Mouse (Mus musculus) intestine, embryonic 15.5 days (tissue): Measurements from ENCODE around the gene Chil5. TPM values are rescaled to one million over a fixed set of nuclear protein-coding genes. Genes with fewer than 3 reads are reported as not detected.
"Not testable (repeated sequence)": the region's sequence is repeated elsewhere in the genome, so short reads cannot be mapped to it uniquely, and the experiment has no call there.

Experiments
- ATAC-seq: fragments of 200-750 bp; cut with Nextera tagmentation; 2 replicates; pipeline ENCODE4 v1.8.0; 2017; ENCODE audit warnings: moderate TSS enrichment, moderate library complexity
- H3K27ac ChIP-seq: fragments of 300-500 bp; sonication (generic); 2 replicates; pipeline ENCODE4 v1.5.1; 2015; ENCODE audit warnings: mild to moderate bottlenecking, inconsistent platforms
- H3K27me3 ChIP-seq: fragments of 300-500 bp; sonication (generic); replicated peaks from 2 replicates; pipeline ENCODE4 v1.6.1; 2015; ENCODE audit warnings: inconsistent platforms
- H3K36me3 ChIP-seq: fragments of 300-500 bp; sonication (generic); 2 replicates; pipeline ENCODE4 v1.6.1; 2015; ENCODE audit warnings: inconsistent platforms
- H3K4me1 ChIP-seq: fragments of 300-500 bp; sonication (generic); replicated peaks from 2 replicates; pipeline ENCODE4 v1.6.1; 2015; ENCODE audit warnings: inconsistent platforms
- H3K4me2 ChIP-seq: fragments of 300-500 bp; sonication (generic); replicated peaks from 2 replicates; pipeline ENCODE4 v1.6.1; 2015; ENCODE audit warnings: mild to moderate bottlenecking, inconsistent platforms
- H3K4me3 ChIP-seq: fragments of 300-500 bp; sonication (generic); replicated peaks from 2 replicates; pipeline ENCODE4 v1.5.1; 2015; ENCODE audit warnings: inconsistent platforms
- H3K9ac ChIP-seq: fragments of 300-500 bp; sonication (generic); 2 replicates; pipeline ENCODE4 v1.6.1; 2015; ENCODE audit warnings: inconsistent platforms
- H3K9me3 ChIP-seq: fragments of 300-500 bp; sonication (generic); 2 replicates; pipeline ENCODE4 v1.6.1; 2016; ENCODE audit warnings: inconsistent platforms
- WGBS: fragments of 180-500 bp; shearing (Covaris S2); methylation state at CpG from one replicate; pipeline ENCODE4 v1.1.7; 2015; 5-methylcytosine and 5-hydroxymethylcytosine counted together
- polyA plus RNA-seq: library from polyadenylated mRNA; unstranded; fragments of >200 nt; fragmentation: Nextera tagmentation; extraction: Ambion mirVana; gene quantifications from 2 replicates; pipeline ENCODE4 v1.2.1, GENCODE M21; 2015

The Chil5 gene
- 0.25 TPM in 1 of 2 replicates, not detected in the other for polyA plus RNA-seq

- Histone ChIP-seq H3K4me2 (no peak within 1 kb of the TSS), H3K4me1 (no peaks in the 10 kb centered on the region), H3K36me3 (no peaks in the 10 kb centered on the region), H3K27me3 (no peaks in the 10 kb centered on the region), H3K27ac (no peak within 1 kb of the TSS), H3K9me3 (no peaks in the 10 kb centered on the region), H3K4me3 (no peak within 1 kb of the TSS), H3K9ac (no peak within 1 kb of the TSS)
- no peak for ATAC-seq
- WGBS = 93% methylated on average over 1 of the region's 1 CpGs
Observed at GRCm38 (mm10) chr3:106032781-106033180, at the start of gene Chil5. TSS of gene Chil5 (minus strand) at chr3:106032814.

- no peaks in the 10 kb centered on the region for H3K4me1 ChIP-seq
- no peaks in the 10 kb centered on the region for H3K36me3 ChIP-seq
- H3K27ac ChIP-seq = no peak overlapping the region
- no peak overlapping the region for H3K4me2 ChIP-seq
- no peaks in the 10 kb centered on the region for H3K9me3 ChIP-seq
- WGBS = 40% methylated on average over 1 of the region's 1 CpGs
- no peaks in the 10 kb centered on the region for H3K27me3 ChIP-seq
- ATAC-seq = no peak
- H3K4me3 ChIP-seq = no peak overlapping the region
- H3K9ac ChIP-seq = no peak overlapping the region
Observed at GRCm38 (mm10) chr3:106074824-106075223, 42.2 kb upstream of the Chil5 start.

DNA sequence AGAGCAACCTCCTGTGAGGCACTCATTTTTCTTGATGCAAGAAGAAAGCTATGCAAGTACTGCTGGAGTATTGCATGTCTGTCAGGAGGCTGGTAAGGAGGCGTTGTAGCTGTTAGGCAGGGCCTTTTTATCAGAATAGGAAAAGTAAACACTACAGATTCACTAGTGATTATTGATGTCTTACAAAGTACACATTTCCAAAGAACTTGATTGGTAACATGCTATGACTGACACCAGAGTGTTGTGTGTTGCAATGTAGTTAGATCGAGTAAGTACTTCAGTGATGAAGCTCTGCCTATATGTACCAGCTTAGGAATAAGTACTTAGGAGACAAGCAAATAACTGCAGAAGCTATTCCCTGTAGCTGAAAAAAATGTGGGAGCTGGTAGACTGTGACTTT, 38.4 kb upstream of the Chil5 start:
- H3K4me1 ChIP-seq = no peaks in the 10 kb centered on the region
- ATAC-seq = no peak
- 67% methylated on average over 2 of the region's 2 CpGs for WGBS

GRCm38 (mm10) chr3:106067707-106068106, 35.1 kb upstream of the Chil5 start:
- WGBS = 39% methylated on average over 5 of the region's 5 CpGs
- not testable (repeated sequence) for H3K9ac ChIP-seq, ATAC-seq, H3K27ac ChIP-seq, H3K27me3 ChIP-seq, H3K4me3 ChIP-seq, H3K9me3 ChIP-seq, H3K4me2 ChIP-seq, H3K36me3 ChIP-seq, H3K4me1 ChIP-seq

More for the DNA sequence above, 38.4 kb upstream of the Chil5 start:
- no peaks in the 10 kb centered on the region for H3K9me3 ChIP-seq
- H3K4me2 ChIP-seq = no peak overlapping the region
- H3K9ac ChIP-seq = no peak overlapping the region
- H3K36me3 ChIP-seq = no peaks in the 10 kb centered on the region
- no peak overlapping the region for H3K4me3 ChIP-seq
- H3K27me3 ChIP-seq = no peaks in the 10 kb centered on the region
- H3K27ac ChIP-seq = no peak overlapping the region

GRCm38 (mm10) chr3:106057966-106058365, 25.4 kb upstream of the Chil5 start:
- H3K36me3 ChIP-seq = no peaks in the 10 kb centered on the region
- H3K27me3 ChIP-seq = no peaks in the 10 kb centered on the region
- H3K4me1 ChIP-seq = no peaks in the 10 kb centered on the region
- no peaks in the 10 kb centered on the region for H3K9me3 ChIP-seq
- no peak overlapping the region for H3K4me3 ChIP-seq
- no peak for ATAC-seq
- no peak overlapping the region for H3K27ac ChIP-seq
- H3K9ac ChIP-seq = no peak overlapping the region
- no peak overlapping the region for H3K4me2 ChIP-seq
- WGBS = 75% methylated on average over 3 of the region's 3 CpGs

DNA sequence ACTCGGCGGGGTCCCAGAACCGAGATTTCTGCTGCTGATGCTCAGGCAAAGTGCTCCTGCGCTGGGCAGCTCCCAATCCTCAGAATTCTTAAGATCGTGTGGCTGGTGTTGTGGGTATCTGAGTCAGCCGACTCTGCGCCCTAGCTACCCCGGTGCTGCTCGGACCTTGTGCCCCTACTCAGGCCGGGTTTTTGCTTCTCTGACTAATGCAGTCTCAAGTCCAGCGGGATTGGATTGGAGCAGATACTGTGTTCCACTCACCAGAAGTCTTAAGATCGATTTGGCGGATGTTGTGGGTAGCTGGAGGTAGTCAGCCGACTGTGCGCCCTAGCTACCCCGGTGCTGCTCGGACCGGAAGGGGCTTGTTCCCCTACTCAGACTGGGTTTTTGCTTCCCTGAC, 19.3 kb upstream of the Chil5 start:
- H3K9ac ChIP-seq = no peak overlapping the region
- no peak overlapping the region for H3K4me3 ChIP-seq
- H3K36me3 ChIP-seq = no peaks in the 10 kb centered on the region
- H3K9me3 ChIP-seq = no peaks in the 10 kb centered on the region
- 61% methylated on average over 18 of the region's 18 CpGs for WGBS
- H3K4me2 ChIP-seq = no peak overlapping the region
- no peaks in the 10 kb centered on the region for H3K27me3 ChIP-seq
- H3K4me1 ChIP-seq = no peaks in the 10 kb centered on the region
- no peak for ATAC-seq
- H3K27ac ChIP-seq = no peak overlapping the region

GRCm38 (mm10) chr3:106040306-106040705, 7.7 kb upstream of the Chil5 start:
- no peaks in the 10 kb centered on the region for H3K9me3 ChIP-seq
- H3K9ac ChIP-seq = no peak overlapping the region
- no peaks in the 10 kb centered on the region for H3K4me1 ChIP-seq
- no peaks in the 10 kb centered on the region for H3K36me3 ChIP-seq
- H3K4me3 ChIP-seq = no peak overlapping the region
- H3K27ac ChIP-seq = no peak overlapping the region
- H3K4me2 ChIP-seq = no peak overlapping the region
- no peak for ATAC-seq
- H3K27me3 ChIP-seq = no peaks in the 10 kb centered on the region
- 83% methylated on average over 2 of the region's 2 CpGs for WGBS

- Histone ChIP-seq H3K4me3 (no peak overlapping the region), H3K36me3 (no peaks in the 10 kb centered on the region), H3K4me1 (no peaks in the 10 kb centered on the region), H3K9ac (no peak overlapping the region), H3K4me2 (no peak overlapping the region), H3K27ac (no peak overlapping the region), H3K9me3 (no peaks in the 10 kb centered on the region), H3K27me3 (no peaks in the 10 kb centered on the region)
- WGBS = 88% methylated on average over 2 of the region's 2 CpGs
- no peak for ATAC-seq
Observed at GRCm38 (mm10) chr3:106024135-106024534, 8.5 kb downstream of the Chil5 start.

DNA sequence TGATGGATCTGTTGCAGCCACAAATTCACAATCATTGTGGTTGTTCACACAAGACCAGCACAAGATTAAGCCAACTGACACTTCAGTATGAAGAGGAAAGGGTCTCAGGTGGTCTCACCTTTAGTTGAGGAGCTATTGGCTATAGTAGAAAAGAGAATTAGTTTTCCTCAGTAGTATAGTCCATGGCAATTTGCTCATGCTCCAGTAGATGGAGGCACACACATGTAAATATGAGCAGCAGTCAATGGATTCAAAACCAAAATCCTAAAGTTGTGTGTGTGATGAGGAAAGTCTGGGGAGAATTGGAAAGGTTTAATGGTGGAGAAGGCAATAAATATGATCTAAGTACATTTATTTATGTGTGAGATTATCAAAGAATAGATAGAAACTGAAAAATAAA, 10.8 kb downstream of the Chil5 start:
- H3K36me3 ChIP-seq = no peaks in the 10 kb centered on the region
- no peak for ATAC-seq
- H3K4me2 ChIP-seq = no peak overlapping the region
- no peaks in the 10 kb centered on the region for H3K9me3 ChIP-seq
- no peaks in the 10 kb centered on the region for H3K27me3 ChIP-seq
- no peak overlapping the region for H3K9ac ChIP-seq
- no peak overlapping the region for H3K4me3 ChIP-seq
- H3K4me1 ChIP-seq = no peaks in the 10 kb centered on the region
- H3K27ac ChIP-seq = no peak overlapping the region

DNA sequence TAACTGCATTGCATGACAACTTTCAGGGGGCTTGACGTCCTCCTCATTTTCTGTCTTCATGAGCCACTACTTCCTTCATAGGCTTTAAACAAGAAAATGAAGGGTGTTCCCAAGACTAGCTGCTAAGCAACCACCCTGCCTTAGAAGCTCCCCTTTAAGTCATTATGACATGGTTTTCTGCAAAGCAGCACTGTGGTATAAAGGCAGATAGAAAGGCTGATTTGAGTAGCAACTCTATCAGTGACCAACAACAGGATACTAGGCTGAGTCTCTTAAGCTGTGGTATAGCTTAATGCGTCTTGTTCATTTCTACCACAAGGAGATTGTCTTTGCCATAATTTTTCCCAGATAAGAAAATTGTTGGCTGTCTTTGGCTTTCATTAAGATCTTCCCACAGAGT, 18.1 kb downstream of the Chil5 start, which contains the start of gene Pifo:
Pifo (minus strand) TSS at position 101 of the 400 bp plus-strand sequence.
- Histone ChIP-seq H3K27ac (no peak within 1 kb of the TSS), H3K27me3 (no peaks in the 10 kb centered on the region), H3K9ac (no peak within 1 kb of the TSS), H3K4me1 (no peaks in the 10 kb centered on the region), H3K4me2 (no peak within 1 kb of the TSS), H3K4me3 (no peak within 1 kb of the TSS), H3K36me3 (no peaks in the 10 kb centered on the region), H3K9me3 (no peaks in the 10 kb centered on the region)
- WGBS = 88% methylated on average over 2 of the region's 2 CpGs
- no peak for ATAC-seq

DNA sequence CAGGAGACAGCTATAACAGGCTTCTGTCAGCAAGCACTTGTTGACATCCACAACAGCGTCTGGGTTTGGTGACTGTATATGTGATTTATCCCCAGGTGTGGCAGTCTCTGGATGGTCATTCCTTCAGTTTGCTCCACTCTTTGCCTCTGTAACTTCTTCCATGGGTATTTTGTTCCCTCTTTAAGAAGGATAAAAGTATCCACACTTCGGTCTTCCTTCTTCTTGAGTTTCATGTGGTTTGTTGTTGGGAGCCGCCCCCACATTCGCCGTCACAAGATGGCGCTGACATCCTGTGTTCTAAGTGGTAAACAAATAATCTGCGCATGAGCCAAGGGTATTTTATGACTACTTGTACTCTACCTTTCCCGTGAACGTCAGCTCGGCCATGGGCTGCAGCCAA, 29.3 kb downstream of the Chil5 start:
- not testable (repeated sequence) for ATAC-seq, H3K4me3 ChIP-seq, H3K4me2 ChIP-seq, H3K27ac ChIP-seq, H3K9ac ChIP-seq, H3K27me3 ChIP-seq, H3K4me1 ChIP-seq, H3K9me3 ChIP-seq, H3K36me3 ChIP-seq
- 66% methylated on average over 10 of the region's 10 CpGs for WGBS

DNA sequence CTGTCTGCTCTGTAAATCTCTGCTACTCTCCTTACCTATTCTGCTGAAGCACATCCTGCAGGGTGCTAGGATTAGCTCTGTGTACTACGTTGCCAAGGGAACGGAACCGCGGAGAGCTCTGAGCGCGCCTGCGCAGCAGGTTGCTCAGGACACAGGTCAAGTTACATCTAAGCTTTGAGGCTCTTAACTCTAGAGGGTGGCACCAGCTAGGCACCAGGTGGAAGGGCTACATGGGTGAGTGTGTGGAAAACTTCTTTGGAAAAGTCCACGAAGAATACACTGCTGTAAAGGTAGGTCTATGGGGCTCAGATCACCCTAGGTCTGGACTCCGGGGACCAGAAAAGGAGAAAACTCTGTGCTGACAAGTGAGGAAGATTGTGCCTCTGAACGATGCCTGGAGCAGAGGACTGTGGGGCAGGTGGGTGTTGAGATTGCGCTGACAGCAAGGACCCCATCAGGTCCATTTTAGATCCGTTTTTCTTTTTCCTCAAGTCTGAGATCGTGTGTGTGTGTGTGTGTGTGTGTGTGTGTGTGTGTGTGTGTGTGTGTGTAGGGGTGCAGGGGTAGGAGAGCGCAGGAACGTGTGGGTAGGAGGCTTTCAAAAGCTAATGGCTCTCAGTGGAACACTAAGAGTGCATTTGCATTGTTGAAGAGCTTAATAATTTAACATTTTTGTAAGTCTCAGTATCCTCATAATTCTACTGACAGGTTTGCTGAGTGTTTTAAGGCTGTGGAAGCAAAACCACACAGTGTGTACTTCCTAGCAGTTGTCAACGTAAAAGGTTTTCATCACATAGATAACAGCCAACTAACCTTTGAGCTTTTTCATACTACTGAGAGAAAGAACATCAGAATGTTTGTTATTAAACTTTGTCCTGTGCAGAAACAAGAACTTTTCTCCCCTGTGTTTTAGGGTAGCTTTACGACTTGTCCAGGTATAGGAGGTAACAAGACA, 30.9 kb downstream of the Chil5 start:
- Histone ChIP-seq H3K36me3 (no peaks in the 10 kb centered on the region), H3K9me3 (no peaks in the 10 kb centered on the region), H3K4me3 (no peak overlapping the region), H3K27me3 (no peaks in the 10 kb centered on the region), H3K4me2 (peak overlapping the region; percentile 46), H3K9ac (no peak overlapping the region), H3K4me1 (0 out of 2 replicates have a peak, but pooled peaks cover 5% of the 10 kb centered on the region), H3K27ac (no peak overlapping the region)
- 17% methylated on average over 17 of the region's 17 CpGs for WGBS
- peak; percentile 98 for ATAC-seq
